Comparison of ENCODE assay signal across 16 mouse cellular contexts in genomic region chr13:37628391-37629270, GRCm38 (mm10).
DNase-seq lines count a peak whose midpoint lies in the region; ATAC-seq and TF ChIP-seq lines count a peak whose summit lies in the region.
"Had no signal": no experiment of that assay in that cellular context is flagged by ENCODE, and none has a peak within 500 bp of the region (broad histone marks: within the 10 kb centered on the region; RNA-seq: fewer than 3 reads in every experiment).

No protein-coding gene starts in this region.

- 15% methylated on average over 16 of the region's 16 CpGs for WGBS in thymus, adult 2 months
- 53% methylated on average over 16 of the region's 16 CpGs for WGBS in liver, postnatal 0 days (ENCODE audit: insufficient replicate concordance)

- no peak for TF ChIP-seq EP300 in liver, postnatal 0 days (IDR thresholded peaks at IDR 0.05; ENCODE audit: low read depth)

- no peak overlapping the region for H3K9ac ChIP-seq in liver, postnatal 0 days (replicated peaks)
- H3K9ac ChIP-seq: hindbrain, embryonic 12.5 days; liver, embryonic 14.5 days; neural tube, embryonic 12.5 days had no signal

- no peak for TF ChIP-seq CTCF in thymus, adult 2 months (IDR thresholded peaks at IDR 0.05; ENCODE audit: borderline replicate concordance, control insufficient read depth, extremely low read depth, insufficient read depth, low read length, poor library complexity)
- no peak for TF ChIP-seq CTCF in liver, postnatal 0 days (IDR thresholded peaks at IDR 0.05; ENCODE audit: low read depth)

- H3K4me3 ChIP-seq in thymus, adult 2 months (ENCODE audit: control insufficient read depth, insufficient read depth, low read length): no peak overlapping the region
- no peak overlapping the region for H3K4me3 ChIP-seq in liver, postnatal 0 days (ENCODE audit: low read depth, low read length)
- H3K4me3 ChIP-seq: hindbrain, embryonic 12.5 days; megakaryocyte, embryonic 14.5 days; neural tube, embryonic 12.5 days had no signal

- peaks cover 29% of the 10 kb centered on the region for H3K4me1 ChIP-seq in thymus, adult 2 months (replicated peaks; ENCODE audit: control insufficient read depth, insufficient read depth, low read length)
- H3K4me1 ChIP-seq in liver, postnatal 0 days (ENCODE audit: insufficient read depth): peaks cover 13% of the 10 kb centered on the region
- H3K4me1 ChIP-seq: hindbrain, embryonic 12.5 days; neural tube, embryonic 12.5 days had no signal

- TF ChIP-seq POLR2A in thymus, adult 2 months (IDR thresholded peaks at IDR 0.05; ENCODE audit: control insufficient read depth, extremely low read depth, insufficient read depth, low read length, poor library complexity): no peak

- peak; percentile 33 for DNase-seq in gastrocnemius, postnatal 14 days
- no peak for DNase-seq in gastrocnemius, postnatal 36 days
- peak; percentile 26 for DNase-seq in T-cell, adult 2 months (ENCODE audit: low spot score)
- DNase-seq in hindlimb bud, embryonic 11.5 days (ENCODE audit: extremely low spot score, low read depth, low spot score): peak; percentile 6
- DNase-seq in thymus, adult 2 months: peak; percentile 58
- no peak for DNase-seq in adrenal gland, adult 18-20 months (ENCODE audit: low spot score in 2 of 2)
- no peak for DNase-seq in liver, postnatal 0 days
- DNase-seq in urinary bladder, postnatal 4 days (ENCODE audit: low spot score in 2 of 2): no peak
- DNase-seq: B cell, adult 2 months; cerebellum, adult 2 months; kidney, adult 8-10 months; layer of hippocampus, postnatal 36 days had no signal

- H3K27ac ChIP-seq in thymus, adult 2 months (ENCODE audit: control insufficient read depth, insufficient read depth, low read length): peak overlapping the region; percentile 22; the same call in 1 of the 2 replicates
- no peak overlapping the region for H3K27ac ChIP-seq in liver, postnatal 0 days (ENCODE audit: low read depth)
- H3K27ac ChIP-seq: hindbrain, embryonic 12.5 days; liver, embryonic 14.5 days; neural tube, embryonic 12.5 days had no signal

- no peaks in the 10 kb centered on the region for H3K36me3 ChIP-seq in thymus, adult 2 months (ENCODE audit: control insufficient read depth, insufficient read depth, low read length)
- no peaks in the 10 kb centered on the region for H3K36me3 ChIP-seq in liver, postnatal 0 days (replicated peaks; ENCODE audit: insufficient read depth, low read length)
- H3K36me3 ChIP-seq: hindbrain, embryonic 12.5 days; neural tube, embryonic 12.5 days had no signal

- intact Hi-C loops in gastrocnemius, postnatal 14 days (cut with DNase I; ENCODE audit: low total_unique reads): no loop called here
- intact Hi-C loops in gastrocnemius, postnatal 36 days (cut with DNase I): no loop called here

- no peaks in the 10 kb centered on the region for H3K9me3 ChIP-seq in liver, postnatal 0 days (ENCODE audit: low read length)

- no peaks in the 10 kb centered on the region for H3K27me3 ChIP-seq in thymus, adult 2 months (ENCODE audit: control insufficient read depth, insufficient read depth, low read length)
- H3K27me3 ChIP-seq in liver, postnatal 0 days (ENCODE audit: insufficient read depth, low read length): no peaks in the 10 kb centered on the region
- H3K27me3 ChIP-seq: hindbrain, embryonic 12.5 days; neural tube, embryonic 12.5 days had no signal

- no peak for ATAC-seq in liver, postnatal 0 days

- no peak overlapping the region for H3K4me2 ChIP-seq in liver, postnatal 0 days (ENCODE audit: low read depth, low read length)
- H3K4me2 ChIP-seq: hindbrain, embryonic 12.5 days; neural tube, embryonic 12.5 days had no signal

Comparison
In these comparisons a context has a peak if more than half of its experiments do, and no peak if none do; other contexts are left out.
1. DNase-seq: peak in gastrocnemius, postnatal 14 days (single experiment), T-cell, adult 2 months (single experiment), hindlimb bud, embryonic 11.5 days (single experiment) and thymus, adult 2 months (single experiment); none in gastrocnemius, postnatal 36 days (0 of 2), adrenal gland, adult 18-20 months (0 of 2), liver, postnatal 0 days (single experiment) and urinary bladder, postnatal 4 days (0 of 2).